Mouse (Mus musculus): ENCODE results near the gene Col7a1.

Col7a1 gene

DNA sequence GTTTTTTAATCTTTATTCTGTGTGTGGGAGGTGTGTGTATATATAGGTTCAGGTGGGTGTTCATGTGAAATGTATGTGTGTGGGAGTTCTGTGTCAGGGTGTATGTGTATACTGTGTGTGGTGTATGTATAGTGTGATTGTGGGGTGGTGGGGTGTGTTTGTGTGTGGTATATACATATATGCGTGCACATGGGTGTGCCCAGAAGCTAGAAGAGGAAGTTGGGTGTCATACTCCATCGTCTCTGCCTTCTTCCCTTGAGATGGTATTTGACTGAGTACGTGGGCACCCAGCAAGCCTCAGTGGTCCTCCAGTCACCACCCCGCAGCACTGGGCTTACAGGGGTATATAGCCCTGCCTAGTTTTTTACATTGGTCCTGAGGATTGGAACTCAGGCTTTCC lies 68.0 kb downstream of the Col7a1 start:
- DNase-seq (ENCODE audit: low spot score in 2 of 2) = no peak

- no peak for DNase-seq (ENCODE audit: low spot score in 2 of 2)
Measured at GRCm38 (mm10) chr9:109022866-109023685, 69.7 kb downstream of the Col7a1 start.

DNA sequence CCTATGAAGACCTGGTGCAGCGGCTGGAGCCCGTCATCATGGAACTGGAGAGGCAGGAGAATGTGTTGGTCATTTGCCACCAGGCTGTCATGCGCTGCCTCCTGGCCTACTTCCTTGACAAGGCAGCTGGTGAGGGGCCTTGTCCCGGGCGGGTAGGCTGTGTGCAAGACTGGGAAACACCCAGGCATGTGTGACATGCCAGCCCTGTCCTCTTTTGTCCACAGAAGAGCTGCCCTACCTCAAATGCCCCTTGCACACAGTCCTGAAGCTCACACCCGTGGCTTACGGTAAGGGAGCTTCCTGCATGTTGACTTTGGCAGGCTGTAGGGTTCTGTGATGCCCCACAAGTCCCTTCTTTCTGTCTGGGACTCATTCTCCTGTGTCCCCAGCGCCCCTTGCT lies 74.1 kb downstream of the Col7a1 start:
- no peak for DNase-seq (ENCODE audit: low spot score in 2 of 2)

GRCm38 (mm10) chr9:109028421-109028820 lies 75.0 kb downstream of the Col7a1 start:
- DNase-seq (ENCODE audit: low spot score in 2 of 2) = no peak

- no peak for DNase-seq (ENCODE audit: low spot score in 2 of 2)
Measured at GRCm38 (mm10) chr9:109028919-109029318, 75.5 kb downstream of the Col7a1 start.

GRCm38 (mm10) chr9:109030312-109030711 lies 76.9 kb downstream of the Col7a1 start:
- DNase-seq (ENCODE audit: low spot score in 2 of 2) = no peak

DNA sequence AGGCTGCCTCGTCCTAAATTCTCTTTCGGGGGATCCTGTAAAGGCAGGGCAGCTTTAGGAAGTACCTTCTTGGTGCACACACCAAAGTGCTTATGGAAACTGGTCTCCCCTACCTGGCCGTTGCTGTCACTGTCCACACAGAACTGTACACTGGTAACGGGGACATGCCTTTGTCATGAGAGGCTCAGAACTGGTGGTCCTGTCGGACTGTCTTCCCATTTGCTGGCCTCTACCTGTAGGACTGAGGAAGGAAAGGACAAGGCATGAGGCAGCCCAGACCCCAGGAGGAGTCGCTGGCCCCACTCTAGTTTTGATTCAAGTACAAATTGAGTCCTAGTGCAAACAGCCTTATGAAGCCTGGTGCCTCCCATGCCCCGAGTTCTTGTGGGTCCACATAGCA lies 77.6 kb downstream of the Col7a1 start:
- no peak for DNase-seq (ENCODE audit: low spot score in 2 of 2)

- DNase-seq (ENCODE audit: low spot score in 2 of 2) = no peak
Measured at GRCm38 (mm10) chr9:109031686-109032085, 78.3 kb downstream of the Col7a1 start.

DNA sequence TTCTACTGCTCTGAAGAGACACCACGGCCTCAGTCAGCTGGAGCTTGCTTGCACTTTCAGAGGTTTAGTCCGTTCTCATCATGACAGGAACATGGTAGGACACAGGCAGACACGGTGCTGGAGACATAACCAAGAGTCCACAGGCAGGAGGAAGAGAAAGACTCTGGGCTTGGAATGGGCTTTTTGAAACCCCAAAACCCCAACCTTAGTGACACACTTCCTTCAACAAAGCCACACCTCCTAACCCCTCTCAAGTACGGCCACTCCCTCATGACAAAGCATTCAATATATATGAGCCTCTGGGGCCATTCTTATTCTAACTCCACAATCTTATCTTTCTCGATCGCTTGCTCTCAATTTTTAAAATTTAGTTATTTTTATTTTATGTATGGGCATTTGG lies 79.0 kb downstream of the Col7a1 start:
- DNase-seq (ENCODE audit: low spot score in 2 of 2) = no peak

Measured in frontal cortex, postnatal 10 days (tissue).